Mouse (Mus musculus) CH12.LX (cell line): ENCODE data around the gene Tmsb4x. TPM values are rescaled to one million over a fixed set of nuclear protein-coding genes. Genes with fewer than 3 reads are reported as not detected.

Experiments used
- DNase-seq: peaks from one replicate; pipeline ENCODE4 v3.0.0-alpha.2; 2013; ENCODE audit errors: extremely low read depth
- H3K27ac ChIP-seq: 2 replicates; pipeline ENCODE4 v1.5.1; 2012; ENCODE audit warnings: low read depth, mild to moderate bottlenecking, control low read depth, moderate library complexity; ENCODE audit not compliant: insufficient read depth
- H3K27me3 ChIP-seq: replicated peaks from 2 replicates; pipeline ENCODE3; 2012; ENCODE audit warnings: inconsistent platforms
- H3K36me3 ChIP-seq, 2 experiments: replicated peaks in 1 of 2; 2 replicates each; pipeline versions ENCODE3 to v1.6.1; 2012; ENCODE audit warnings: inconsistent platforms in 1 of 2, low read length in 1 of 2, mild to moderate bottlenecking in 1 of 2, mixed read lengths in 1 of 2, moderate library complexity in 1 of 2; ENCODE audit not compliant: control insufficient read depth in 1 of 2, insufficient read depth in 1 of 2
- H3K4me1 ChIP-seq, 2 experiments: 2 replicates each; pipeline ENCODE4 v1.6.1; 2012; ENCODE audit warnings: inconsistent platforms in 1 of 2, moderate library complexity in 1 of 2; ENCODE audit not compliant: insufficient read depth in 2 of 2, control insufficient read depth in 1 of 2
- H3K4me2 ChIP-seq: 2 replicates; pipeline ENCODE4 v1.6.1; 2012; ENCODE audit warnings: low read depth, mild to moderate bottlenecking, control low read depth; ENCODE audit not compliant: poor library complexity, insufficient read depth, severe bottlenecking
- H3K4me3 ChIP-seq, 3 experiments: fragments of 150-350 bp in 1 of 3; sonication (generic) in 1 of 3; replicated peaks in 1 of 3; 2 replicates each; pipeline versions ENCODE3 to v1.5.1; 2011 to 2012; ENCODE audit warnings: low read depth in 2 of 3, low read length in 2 of 3, mild to moderate bottlenecking in 2 of 3, moderate library complexity in 2 of 3, control low read depth in 1 of 3, improper control_type of control experiment in 1 of 3, inconsistent platforms in 1 of 3, mixed read lengths in 1 of 3; ENCODE audit not compliant: poor library complexity in 1 of 3
- H3K79me2 ChIP-seq: replicated peaks from 2 replicates; pipeline ENCODE4 v1.6.1; 2012; ENCODE audit warnings: mild to moderate bottlenecking, moderate library complexity; ENCODE audit not compliant: control insufficient read depth, poor library complexity, insufficient read depth, severe bottlenecking; ENCODE audit errors: extremely low read depth
- H3K9ac ChIP-seq: 2 replicates; pipeline ENCODE4 v1.6.1; 2012; ENCODE audit warnings: low read depth, mild to moderate bottlenecking, control low read depth, moderate library complexity; ENCODE audit not compliant: insufficient read depth
- H3K9me3 ChIP-seq: replicated peaks from 2 replicates; pipeline ENCODE3; 2012; ENCODE audit warnings: low read length, inconsistent platforms, mixed read lengths
- BHLHE40 ChIP-seq: IDR thresholded peaks from 2 replicates; pipeline ENCODE4 v1.6.1; 2011; ENCODE audit warnings: mild to moderate bottlenecking, low read depth, low read length, improper control_type of control experiment
- CHD2 ChIP-seq: IDR thresholded peaks from 2 replicates; pipeline ENCODE4 v1.6.1; 2011; ENCODE audit warnings: low read length, improper control_type of control experiment
- CTCF ChIP-seq, 2 experiments: IDR thresholded peaks in 1 of 2; conservative IDR thresholded peaks in 1 of 2; 2 replicates each; pipeline ENCODE4 v1.5.1; 2011 to 2012; ENCODE audit warnings: low read depth in 2 of 2, low read length in 2 of 2, improper control_type of control experiment in 1 of 2, inconsistent platforms in 1 of 2, mild to moderate bottlenecking in 1 of 2, moderate library complexity in 1 of 2
- EP300 ChIP-seq: IDR thresholded peaks from 2 replicates; pipeline ENCODE4 v1.6.1; 2011; ENCODE audit warnings: low read length, improper control_type of control experiment
- ETS1 ChIP-seq: conservative IDR thresholded peaks from 2 replicates; pipeline ENCODE4 v1.6.1; 2012; ENCODE audit warnings: low read depth, mild to moderate bottlenecking, inconsistent platforms, low read length, improper control_type of control experiment, moderate library complexity
- HCFC1 ChIP-seq: IDR thresholded peaks from 2 replicates; pipeline ENCODE4 v1.6.1; 2012; ENCODE audit warnings: low read depth, mild to moderate bottlenecking, inconsistent platforms, low read length, improper control_type of control experiment
- IRF4 ChIP-seq: IDR thresholded peaks from 2 replicates; pipeline ENCODE4 v1.6.1; 2014; ENCODE audit warnings: low read depth, mild to moderate bottlenecking, inconsistent platforms, low read length, improper control_type of control experiment
- KAT2A ChIP-seq: IDR thresholded peaks from 2 replicates; pipeline ENCODE4 v1.6.1; 2012; ENCODE audit warnings: low read length, improper control_type of control experiment, inconsistent platforms; ENCODE audit not compliant: insufficient replicate concordance
- MAX ChIP-seq: IDR thresholded peaks from 2 replicates; pipeline ENCODE4 v1.6.1; 2011; ENCODE audit warnings: low read length, improper control_type of control experiment
- MEF2A ChIP-seq: IDR thresholded peaks from 2 replicates; pipeline ENCODE4 v1.6.1; 2014; ENCODE audit warnings: low read depth, mild to moderate bottlenecking, inconsistent platforms, low read length, improper control_type of control experiment, borderline replicate concordance
- MXI1 ChIP-seq: IDR thresholded peaks from 2 replicates; pipeline ENCODE4 v1.6.1; 2011; ENCODE audit warnings: mild to moderate bottlenecking, low read depth, low read length, improper control_type of control experiment
- MYC ChIP-seq: IDR thresholded peaks from 2 replicates; pipeline ENCODE4 v1.6.1; 2011; ENCODE audit warnings: low read depth, mild to moderate bottlenecking, improper control_type of control experiment, low read length
- NELFE ChIP-seq: IDR thresholded peaks from 2 replicates; pipeline ENCODE4 v1.6.1; 2011; ENCODE audit warnings: low read depth, low read length, improper control_type of control experiment
- NRF1 ChIP-seq: IDR thresholded peaks from 2 replicates; pipeline ENCODE4 v1.6.1; 2014; ENCODE audit warnings: low read depth, mild to moderate bottlenecking, inconsistent platforms, low read length, improper control_type of control experiment, moderate library complexity
- PAX5 ChIP-seq: IDR thresholded peaks from 2 replicates; pipeline ENCODE4 v1.6.1; 2012; ENCODE audit warnings: low read length, inconsistent platforms, mixed read lengths
- POLR2A ChIP-seq: IDR thresholded peaks from 2 replicates; pipeline ENCODE4 v1.6.1; 2011; ENCODE audit warnings: low read depth, mild to moderate bottlenecking, improper control_type of control experiment, low read length
- RAD21 ChIP-seq: IDR thresholded peaks from 2 replicates; pipeline ENCODE4 v1.6.1; 2011; ENCODE audit warnings: low read depth, mild to moderate bottlenecking, low read length, improper control_type of control experiment, moderate library complexity
- RCOR1 ChIP-seq: conservative IDR thresholded peaks from 2 replicates; pipeline ENCODE4 v1.6.1; 2012; ENCODE audit warnings: low read depth, mild to moderate bottlenecking, inconsistent platforms, low read length, improper control_type of control experiment
- SIN3A ChIP-seq: IDR thresholded peaks from 2 replicates; pipeline ENCODE4 v1.6.1; 2012; ENCODE audit warnings: low read length, improper control_type of control experiment, inconsistent platforms
- SMC3 ChIP-seq: IDR thresholded peaks from 2 replicates; pipeline ENCODE4 v1.6.1; 2011; ENCODE audit warnings: low read depth, low read length, improper control_type of control experiment
- TCF12 ChIP-seq: IDR thresholded peaks from 2 replicates; pipeline ENCODE4 v1.6.1; 2014; ENCODE audit warnings: low read depth, mild to moderate bottlenecking, inconsistent platforms, low read length, improper control_type of control experiment
- USF1 ChIP-seq: IDR thresholded peaks from 2 replicates; pipeline ENCODE4 v1.6.1; 2014; ENCODE audit warnings: low read depth, mild to moderate bottlenecking, inconsistent platforms, low read length, improper control_type of control experiment
- ZKSCAN1 ChIP-seq: IDR thresholded peaks from 2 replicates; pipeline ENCODE4 v1.6.1; 2012; ENCODE audit warnings: low read depth, inconsistent platforms, low read length, improper control_type of control experiment, borderline replicate concordance
- ZMIZ1 ChIP-seq: IDR thresholded peaks from 2 replicates; pipeline ENCODE4 v1.6.1; 2012; ENCODE audit warnings: low read depth, mild to moderate bottlenecking, inconsistent platforms, low read length, improper control_type of control experiment
- ZNF384 ChIP-seq: IDR thresholded peaks from 2 replicates; pipeline ENCODE4 v1.6.1; 2012; ENCODE audit warnings: low read depth, low read length, improper control_type of control experiment, inconsistent platforms
- dilution Hi-C: fragments of 300-500 bp; cut with MboI; formaldehyde crosslinking; loops from 2 replicates; pipeline ENCODE4 v1.14.3; 2020; ENCODE audit warnings: low sequenced_read_pairs; ENCODE audit not compliant: extremely low pct_unique_long_range_greater_than_20kb, extremely low pct_ligation_motif_present
- in situ Hi-C: fragments of 300-500 bp; cut with MboI; formaldehyde crosslinking; loops from 3 replicates; pipeline ENCODE4 v1.14.3; 2019; ENCODE audit warnings: low sequenced_read_pairs, low pct_ligation_motif_present, low pct_unique_long_range_greater_than_20kb, mixed read lengths
- polyA plus RNA-seq: library from polyadenylated mRNA; unstranded; fragments of >175 nt; gene quantifications from 2 replicates; pipeline ENCODE4 v1.2.1, GENCODE M21; 2012; ENCODE audit warnings: low read depth; ENCODE audit not compliant: insufficient read length
- total RNA-seq, 2 experiments: library from RNA; depleted of rRNA; stranded (reverse); fragments of 300-350 nt in 1 of 2; fragments of >200 nt in 1 of 2; gene quantifications; 2 replicates each; pipeline ENCODE4 v1.2.3; 2012 to 2014

The Tmsb4x gene
- total and polyA plus RNA-seq, 3 experiments, result 1,828 to 6,726 (median 2,307) TPM

GRCm38 (mm10) chrX:167179549-167179948, 29.6 kb downstream of the Tmsb4x start:
- Histone ChIP-seq H3K4me2 (peak overlapping the region; percentile 38; the same call in 1 of the 2 replicates), H3K36me3 (no peaks in the 10 kb centered on the region), H3K4me1 (peaks cover 11 to 40% of the 10 kb centered on the region in 2 experiments), H3K4me3 (no peak overlapping the region), H3K27me3 (no peaks in the 10 kb centered on the region)
- in situ Hi-C loops (no loop called here), dilution Hi-C loops (no loop called here)
- DNase-seq, result peak; percentile 54
- no peak for TF ChIP-seq MYC
- TF ChIP-seq MXI1, result 0 out of 2 replicates have a peak, but pooled peaks have one; percentile 16
- no peak for TF ChIP-seq CHD2
- TF ChIP-seq HCFC1, result no peak; the same call in 1 of the 2 replicates
- TF ChIP-seq MEF2A, result peak; percentile 27; the same call in 1 of the 2 replicates
- 0 out of 2 replicates have a peak, but pooled peaks have one; percentile 62 for TF ChIP-seq SIN3A
- no peak for TF ChIP-seq TCF12
- TF ChIP-seq BHLHE40, result peak; percentile 70
- TF ChIP-seq SMC3, result no peak
- TF ChIP-seq NELFE, result no peak
- TF ChIP-seq, all 38 proteins: peak for 4
- Histone ChIP-seq H3K27ac (peak overlapping the region; percentile 95), H3K9me3 (no peaks in the 10 kb centered on the region), H3K9ac (peak overlapping the region; percentile 19; the same call in 1 of the 2 replicates), H3K79me2 (no peaks in the 10 kb centered on the region)

GRCm38 (mm10) chrX:167175319-167175718, 33.8 kb downstream of the Tmsb4x start:
- Histone ChIP-seq H3K36me3 (no peaks in the 10 kb centered on the region), H3K9me3 (no peaks in the 10 kb centered on the region), H3K27ac (peak overlapping the region; percentile 97), H3K27me3 (no peaks in the 10 kb centered on the region), H3K4me2 (peak overlapping the region; percentile 21; the same call in 1 of the 2 replicates), H3K4me1 (peaks cover 23 to 52% of the 10 kb centered on the region in 2 experiments), H3K79me2 (no peaks in the 10 kb centered on the region), H3K9ac (0 out of 2 replicates have a peak overlapping the region, but pooled peaks have one; percentile 24), H3K4me3 (no peak overlapping the region)
- dilution Hi-C loops (no loop called here), in situ Hi-C loops (no loop called here)
- peak; percentile 62 for DNase-seq
- TF ChIP-seq RAD21 (no peak), MYC (peak; percentile 72; the same call in 1 of the 2 replicates), POLR2A (peak; percentile 49; the same call in 1 of the 2 replicates), MXI1 (peak; percentile 66; the same call in 1 of the 2 replicates), KAT2A (no peak), ZKSCAN1 (no peak), TCF12 (peak; percentile 66; the same call in 1 of the 2 replicates), BHLHE40 (peak; percentile 97), USF1 (no peak), RCOR1 (peak; percentile 54; the same call in 1 of the 2 replicates), CHD2 (peak; percentile 64; the same call in 1 of the 2 replicates), ETS1 (peak; percentile 77), NRF1 (no peak), IRF4 (peak; percentile 91), SMC3 (peak; percentile 19; the same call in 1 of the 2 replicates), MEF2A (0 out of 2 replicates have a peak, but pooled peaks have one; percentile 46), PAX5 (no peak), ZNF384 (peak; percentile 69), CTCF (conservative IDR thresholded peaks at IDR 0.05 in 1 of 2, IDR thresholded peaks at IDR 0.05 in 1 of 2; ENCODE audit: low read depth in 2 of 2, low read length in 2 of 2) (no peak), MAX (peak; percentile 48; the same call in 1 of the 2 replicates), EP300 (peak; percentile 85), HCFC1 (no peak), ZMIZ1 (no peak)
